Mouse (Mus musculus): ENCODE data around the gene Olfr767.
"Not testable (repeated sequence)": the region's sequence is repeated elsewhere in the genome, so short reads cannot be mapped to it uniquely, and the experiment has no call there.

- not testable (repeated sequence) for TF ChIP-seq CTCF (IDR thresholded peaks at IDR 0.05; ENCODE audit: low read depth, low read length); GATA1 (IDR thresholded peaks at IDR 0.05; ENCODE audit: borderline replicate concordance, low read length); TAL1 (conservative IDR thresholded peaks at IDR 0.05; ENCODE audit: low read depth, low read length); GATA2 (IDR thresholded peaks at IDR 0.05; ENCODE audit: borderline replicate concordance, low read depth, low read length); POLR2AphosphoS5 (IDR thresholded peaks at IDR 0.05; ENCODE audit: insufficient replicate concordance, low read depth, low read length)
Measured at GRCm38 (mm10) chr10:129082810-129083209, at the start of gene Olfr767.

Measured in G1E (cell line).